ENCODE assay signal across 12 mouse cellular contexts in genomic region chr11:115841044-115841443, GRCm38 (mm10). TPM values are rescaled to one million over a fixed set of nuclear protein-coding genes. Genes with fewer than 3 reads are reported as not detected.
A peak's percentile ranks its signal among the peaks of the same experiment; 100 is the strongest.
DNase-seq lines count a peak whose midpoint lies in the region; ATAC-seq and TF ChIP-seq lines count a peak whose summit lies in the region.
"Had no signal": no experiment of that assay in that cellular context is flagged by ENCODE, and none has a peak within 500 bp of the region (broad histone marks: within the 10 kb centered on the region; RNA-seq: fewer than 3 reads in every experiment).

No protein-coding gene starts in this region.

- DNase-seq in heart, postnatal 25 days (ENCODE audit: low spot score): no peak
- no peak for DNase-seq in lung, embryonic 14.5 days
- DNase-seq in lung, postnatal 36 days: no peak
- DNase-seq in R1 (ENCODE audit: low read depth, low spot score): peak; percentile 92
- no peak for DNase-seq in liver, embryonic 14.5 days (ENCODE audit: low read depth in 3 of 3, low spot score in 3 of 3)
- DNase-seq in adrenal gland, adult 18-20 months (ENCODE audit: low spot score in 2 of 2): no peak
- DNase-seq in natural killer cell, adult 2 months (ENCODE audit: low spot score in 2 of 2): no peak
- DNase-seq: embryo, embryonic 11 days; layer of hippocampus, adult 9-11 months had no signal

- no peak overlapping the region for H3K4me2 ChIP-seq in heart, embryonic 13.5 days
- no peak overlapping the region for H3K4me2 ChIP-seq in lung, embryonic 14.5 days
- H3K4me2 ChIP-seq in liver, embryonic 14.5 days (ENCODE audit: low read depth): no peak overlapping the region
- H3K4me2 ChIP-seq: hindbrain, embryonic 14.5 days had no signal

- peak overlapping the region; percentile 97 for H3K27ac ChIP-seq in heart, embryonic 13.5 days (replicated peaks)
- H3K27ac ChIP-seq in lung, embryonic 14.5 days (ENCODE audit: low read depth): peak overlapping the region; percentile 87
- no peak overlapping the region; the same call in 1 of the 2 replicates for H3K27ac ChIP-seq in liver, embryonic 14.5 days
- H3K27ac ChIP-seq: hindbrain, embryonic 14.5 days had no signal

- H3K4me1 ChIP-seq in heart, embryonic 13.5 days: peaks cover 79% of the 10 kb centered on the region
- H3K4me1 ChIP-seq in lung, embryonic 14.5 days (ENCODE audit: insufficient read depth): peaks cover 45% of the 10 kb centered on the region
- H3K4me1 ChIP-seq in liver, embryonic 14.5 days (replicated peaks; ENCODE audit: control insufficient read depth in 2 of 2, insufficient read depth in 2 of 2, low read length in 1 of 2): peaks cover 26 to 42% of the 10 kb centered on the region in 2 experiments

- ATAC-seq in heart, embryonic 13.5 days (ENCODE audit: extremely low read depth, insufficient number of reproducible peaks, low FRiP score, low TSS enrichment): no peak
- no peak for ATAC-seq in lung, embryonic 14.5 days (ENCODE audit: insufficient read depth)
- ATAC-seq in liver, embryonic 14.5 days (ENCODE audit: insufficient read depth): no peak

- H3K27me3 ChIP-seq in heart, embryonic 13.5 days (replicated peaks): no peaks in the 10 kb centered on the region
- no peaks in the 10 kb centered on the region for H3K27me3 ChIP-seq in lung, embryonic 14.5 days (ENCODE audit: insufficient read depth, low read length)
- no peaks in the 10 kb centered on the region for H3K27me3 ChIP-seq in liver, embryonic 14.5 days (ENCODE audit: control insufficient read depth, insufficient read depth, low read length)

- H3K9me3 ChIP-seq in heart, embryonic 13.5 days: peaks cover 5% of the 10 kb centered on the region; the same call in 1 of the 2 replicates
- 0 out of 2 replicates have a peak, but pooled peaks cover 3% of the 10 kb centered on the region for H3K9me3 ChIP-seq in lung, embryonic 14.5 days (ENCODE audit: low read depth, low read length)
- H3K9me3 ChIP-seq in liver, embryonic 14.5 days (ENCODE audit: control insufficient read depth, low read length): no peaks in the 10 kb centered on the region; the same call in 1 of the 2 replicates
- H3K9me3 ChIP-seq: megakaryocyte, embryonic 14.5 days had no signal

- no peak for TF ChIP-seq EP300 in liver, embryonic 14.5 days (IDR thresholded peaks at IDR 0.05; ENCODE audit: low read depth)

- H3K36me3 ChIP-seq in heart, embryonic 13.5 days: peaks cover 18% of the 10 kb centered on the region
- peaks cover 17% of the 10 kb centered on the region for H3K36me3 ChIP-seq in lung, embryonic 14.5 days (ENCODE audit: insufficient read depth)
- peaks cover under 1% of the 10 kb centered on the region for H3K36me3 ChIP-seq in liver, embryonic 14.5 days (replicated peaks; ENCODE audit: control insufficient read depth, insufficient read depth, low read depth)

- intact Hi-C loops in heart, postnatal 25 days (cut with DNase I): no loop called here

- TF ChIP-seq CTCF in lung, embryonic 14.5 days (IDR thresholded peaks at IDR 0.05; ENCODE audit: low read depth): peak; percentile 41
- TF ChIP-seq CTCF in liver, embryonic 14.5 days (IDR thresholded peaks at IDR 0.05; ENCODE audit: low read depth): peak; percentile 67

- no peak overlapping the region for H3K4me3 ChIP-seq in heart, embryonic 13.5 days
- no peak overlapping the region for H3K4me3 ChIP-seq in lung, embryonic 14.5 days (ENCODE audit: low read depth, low read length)
- no peak overlapping the region for H3K4me3 ChIP-seq in liver, embryonic 14.5 days (ENCODE audit: insufficient read depth in 1 of 2, low read depth in 2 of 2, low read length in 2 of 2)
- H3K4me3 ChIP-seq: megakaryocyte, embryonic 14.5 days had no signal

- H3K9ac ChIP-seq in heart, embryonic 13.5 days: no peak overlapping the region
- H3K9ac ChIP-seq in lung, embryonic 14.5 days: no peak overlapping the region
- no peak overlapping the region for H3K9ac ChIP-seq in liver, embryonic 14.5 days (replicated peaks)
- H3K9ac ChIP-seq: hindbrain, embryonic 14.5 days had no signal

- 83% methylated on average over 6 of the region's 6 CpGs for WGBS in heart, embryonic 13.5 days
- WGBS in lung, embryonic 14.5 days: 81% methylated on average over 6 of the region's 6 CpGs
- WGBS in liver, embryonic 14.5 days (ENCODE audit: insufficient replicate concordance): 80% methylated on average over 6 of the region's 6 CpGs

RNA-seq across cellular contexts. Expression of gene Myo15b, which starts 17.2 kb away (rescaled TPM):
- 0.17 and 0.27 TPM in 2 replicates for polyA plus RNA-seq in heart, embryonic 13.5 days (2015; fragmentation: Nextera tagmentation; extraction: Ambion mirVana)
- total RNA-seq in heart, postnatal 25 days (2021): under 1 TPM in 1 of 2 experiments, not detected in 1; 0.08 TPM
- 0.12 and 0.28 TPM in 2 replicates for polyA plus RNA-seq in lung, embryonic 14.5 days (2014; fragmentation: Nextera tagmentation; extraction: Ambion mirVana)
- polyA plus RNA-seq in liver, embryonic 14.5 days (2012; rRNA removed): 0.36 and 0.42 TPM in 2 replicates
- 0.09 and 0.29 TPM in 2 replicates for polyA plus RNA-seq in liver, embryonic 14.5 days (2014; fragmentation: Nextera tagmentation; extraction: Ambion mirVana)
- total RNA-seq in adrenal gland, adult 18-20 months (2021): not detected
- polyA plus RNA-seq: hindbrain, embryonic 14.5 days had no signal

RNA-seq across cellular contexts. Expression of gene Llgl2, which starts 17.2 kb away (rescaled TPM):
- 18.9 and 19.0 TPM in 2 replicates for polyA plus RNA-seq in heart, embryonic 13.5 days (2015; fragmentation: Nextera tagmentation; extraction: Ambion mirVana)
- 10 to 100 TPM; 15.1 to 21.5 TPM for total RNA-seq in heart, postnatal 25 days (2021)
- 28.8 and 31.9 TPM in 2 replicates for polyA plus RNA-seq in lung, embryonic 14.5 days (2014; fragmentation: Nextera tagmentation; extraction: Ambion mirVana)
- 9.4 and 10.5 TPM in 2 replicates for polyA plus RNA-seq in liver, embryonic 14.5 days (2012; rRNA removed)
- 7.5 and 9.3 TPM in 2 replicates for polyA plus RNA-seq in liver, embryonic 14.5 days (2014; fragmentation: Nextera tagmentation; extraction: Ambion mirVana)
- 1 to 10 TPM; 5.8 to 8.0 TPM for total RNA-seq in adrenal gland, adult 18-20 months (2021)

RNA-seq across cellular contexts. Expression of gene Tsen54, which starts 26.5 kb away (rescaled TPM):
- polyA plus RNA-seq in heart, embryonic 13.5 days (2015; fragmentation: Nextera tagmentation; extraction: Ambion mirVana): 24.4 and 27.5 TPM in 2 replicates
- total RNA-seq in heart, postnatal 25 days (2021): 1 to 10 TPM; 9.1 to 9.2 TPM
- 31.5 and 35.0 TPM in 2 replicates for polyA plus RNA-seq in lung, embryonic 14.5 days (2014; fragmentation: Nextera tagmentation; extraction: Ambion mirVana)
- polyA plus RNA-seq in liver, embryonic 14.5 days (2012; rRNA removed): 12.4 and 12.9 TPM in 2 replicates
- polyA plus RNA-seq in liver, embryonic 14.5 days (2014; fragmentation: Nextera tagmentation; extraction: Ambion mirVana): 9.7 and 12.4 TPM in 2 replicates
- 10 to 100 TPM; 15.5 to 20.3 TPM for total RNA-seq in adrenal gland, adult 18-20 months (2021)

RNA-seq across cellular contexts. Expression of gene Caskin2, which starts 27.6 kb away (rescaled TPM):
- 20.0 and 20.1 TPM in 2 replicates for polyA plus RNA-seq in heart, embryonic 13.5 days (2015; fragmentation: Nextera tagmentation; extraction: Ambion mirVana)
- 10 to 100 TPM; 41.8 to 52.2 TPM for total RNA-seq in heart, postnatal 25 days (2021)
- 21.0 and 23.0 TPM in 2 replicates for polyA plus RNA-seq in lung, embryonic 14.5 days (2014; fragmentation: Nextera tagmentation; extraction: Ambion mirVana)
- polyA plus RNA-seq in liver, embryonic 14.5 days (2012; rRNA removed): 7.1 and 7.8 TPM in 2 replicates
- 4.9 and 6.1 TPM in 2 replicates for polyA plus RNA-seq in liver, embryonic 14.5 days (2014; fragmentation: Nextera tagmentation; extraction: Ambion mirVana)
- 10 to 100 TPM; 55.1 to 59.8 TPM for total RNA-seq in adrenal gland, adult 18-20 months (2021)

RNA-seq across cellular contexts. Expression of gene Smim5, which starts 58.7 kb away (rescaled TPM):
- 20.0 and 24.2 TPM in 2 replicates for polyA plus RNA-seq in heart, embryonic 13.5 days (2015; fragmentation: Nextera tagmentation; extraction: Ambion mirVana)
- total RNA-seq in heart, postnatal 25 days (2021): 10 to 100 TPM; 19.7 to 20.2 TPM
- 1.9 and 3.2 TPM in 2 replicates for polyA plus RNA-seq in lung, embryonic 14.5 days (2014; fragmentation: Nextera tagmentation; extraction: Ambion mirVana)
- polyA plus RNA-seq in liver, embryonic 14.5 days (2012; rRNA removed): 20.6 and 25.1 TPM in 2 replicates
- 45.3 and 48.8 TPM in 2 replicates for polyA plus RNA-seq in liver, embryonic 14.5 days (2014; fragmentation: Nextera tagmentation; extraction: Ambion mirVana)
- total RNA-seq in adrenal gland, adult 18-20 months (2021): under 1 TPM in 1 of 2 experiments, not detected in 1; 0.74 TPM
